Mouse (Mus musculus) spleen, adult 2 months (tissue): ENCODE measurements around the gene Endou. TPM values are rescaled to one million over a fixed set of nuclear protein-coding genes. Genes with fewer than 3 reads are reported as not detected.

Source experiments
- DNase-seq, 2 experiments: peaks; one replicate each; pipeline versions ENCODE4 v3.0.0 to v3.0.0-alpha.2; 2012 to 2021; ENCODE audit warnings: low spot score in 2 of 2, low read depth in 1 of 2
- H3K27ac ChIP-seq: fragments of 200-500 bp; 2 replicates; pipeline ENCODE4 v1.5.1; 2012; ENCODE audit warnings: low read length, inconsistent platforms; ENCODE audit not compliant: insufficient read depth
- H3K27me3 ChIP-seq: fragments of 200-500 bp; 2 replicates; pipeline ENCODE4 v1.6.1; 2012; ENCODE audit warnings: mild to moderate bottlenecking, moderate library complexity, low read length, inconsistent platforms; ENCODE audit not compliant: control insufficient read depth, insufficient read depth
- H3K36me3 ChIP-seq: fragments of 200-500 bp; 2 replicates; pipeline ENCODE4 v1.6.1; 2012; ENCODE audit warnings: mild to moderate bottlenecking, low read length, inconsistent platforms; ENCODE audit not compliant: control insufficient read depth, insufficient read depth
- H3K4me1 ChIP-seq: fragments of 200-500 bp; 2 replicates; pipeline ENCODE4 v1.6.1; 2011; ENCODE audit warnings: inconsistent platforms; ENCODE audit not compliant: control insufficient read depth, insufficient read depth, insufficient read length
- H3K4me3 ChIP-seq: fragments of 200-500 bp; 2 replicates; pipeline ENCODE4 v1.5.1; 2011; ENCODE audit warnings: mild to moderate bottlenecking, inconsistent platforms; ENCODE audit not compliant: insufficient read depth, insufficient read length; ENCODE audit errors: extremely low read depth
- CTCF ChIP-seq: fragments of 200-500 bp; IDR thresholded peaks from 2 replicates; pipeline ENCODE4 v1.5.1; 2011; ENCODE audit warnings: mild to moderate bottlenecking, inconsistent platforms; ENCODE audit not compliant: insufficient read depth, insufficient read length, insufficient replicate concordance; ENCODE audit errors: extremely low read depth
- POLR2A ChIP-seq: fragments of 200-500 bp; IDR thresholded peaks from 2 replicates; pipeline ENCODE4 v1.6.1; 2011; ENCODE audit warnings: low read depth, low read length, inconsistent platforms
- WGBS: fragments of 180-500 bp; shearing (Covaris S2); methylation state at CpG from one replicate; pipeline ENCODE4 v1.1.7; 2018; 5-methylcytosine and 5-hydroxymethylcytosine counted together
- polyA plus RNA-seq: library from polyadenylated mRNA; depleted of rRNA; stranded (reverse); fragments of >200 nt; gene quantifications from 2 replicates; pipeline ENCODE4 v1.2.3, GENCODE M21; 2012

Gene Endou
- polyA plus RNA-seq, 1 experiment: 4.1 TPM

DNA sequence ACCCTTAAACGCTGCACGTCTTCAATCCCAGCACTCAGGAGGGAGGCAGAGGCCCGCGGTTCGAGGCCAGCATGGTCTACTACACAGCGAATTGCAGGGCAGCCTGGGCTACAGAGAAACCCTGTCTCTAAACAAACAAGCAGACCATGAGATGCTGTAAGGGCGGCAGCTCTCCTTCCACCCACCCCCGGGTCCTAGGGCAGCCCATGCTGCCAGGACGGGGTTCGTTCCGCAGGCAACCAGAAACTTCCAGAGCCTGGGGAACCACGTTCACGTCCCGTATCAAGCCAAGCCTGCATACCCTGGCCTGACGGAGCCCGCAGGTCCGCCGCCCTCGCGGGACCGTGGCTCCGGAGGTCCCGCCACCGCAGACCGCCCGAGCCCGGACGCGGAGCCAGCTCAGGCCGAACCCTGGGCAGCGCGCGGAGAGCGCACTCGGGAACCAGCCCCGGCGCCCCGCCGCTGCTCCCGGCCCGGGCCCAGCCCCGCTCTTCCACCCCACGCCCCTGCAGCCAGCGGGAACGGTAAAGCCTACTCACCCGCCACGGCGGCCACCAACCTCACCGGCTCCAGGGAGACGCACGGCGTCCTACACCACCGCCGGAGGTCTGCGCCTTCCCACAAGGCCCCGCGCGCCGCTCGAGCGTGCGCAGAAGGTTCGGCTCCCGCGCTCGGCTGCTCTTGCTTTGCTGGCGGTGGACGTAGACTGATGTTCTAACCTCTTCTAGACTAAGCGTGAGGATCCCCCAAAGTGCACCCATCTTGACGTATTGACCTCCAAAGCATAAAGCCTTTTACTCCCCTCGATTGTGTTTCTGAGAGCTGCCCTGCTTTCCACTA, 25.7 kb downstream of the Endou start, which contains the start of gene Rpap3:
Gene Rpap3, minus strand, starts transcription at position 615 of the 840 bp plus-strand sequence.
- WGBS: under 1% methylated on average over 70 of the region's 71 CpGs
- no peak within 1 kb of the TSS for H3K27ac ChIP-seq
- peak; percentile 34 to 85 for DNase-seq

GRCm38 (mm10) chr15:97696616-97697015, 34.5 kb downstream of the Endou start:
- Histone ChIP-seq H3K4me3 (no peak overlapping the region), H3K27me3 (no peaks in the 10 kb centered on the region), H3K4me1 (no peaks in the 10 kb centered on the region), H3K27ac (no peak overlapping the region), H3K36me3 (peaks cover 27% of the 10 kb centered on the region; the same call in 1 of the 2 replicates)
- WGBS: 96% methylated on average over 10 of the region's 10 CpGs
- TF ChIP-seq POLR2A: no peak
- TF ChIP-seq CTCF: no peak
- DNase-seq: no peak

More for the DNA sequence above, 25.7 kb downstream of the Endou start, which contains the start of gene Rpap3:
- H3K4me3 ChIP-seq: peak within 1 kb of the TSS; percentile 80
- TF ChIP-seq CTCF: no peak
- peak; percentile 30 for TF ChIP-seq POLR2A
- no peaks in the 10 kb centered on the region for H3K27me3 ChIP-seq
- H3K36me3 ChIP-seq: peaks cover 7% of the 10 kb centered on the region; the same call in 1 of the 2 replicates
- peaks cover 4% of the 10 kb centered on the region; the same call in 1 of the 2 replicates for H3K4me1 ChIP-seq

DNA sequence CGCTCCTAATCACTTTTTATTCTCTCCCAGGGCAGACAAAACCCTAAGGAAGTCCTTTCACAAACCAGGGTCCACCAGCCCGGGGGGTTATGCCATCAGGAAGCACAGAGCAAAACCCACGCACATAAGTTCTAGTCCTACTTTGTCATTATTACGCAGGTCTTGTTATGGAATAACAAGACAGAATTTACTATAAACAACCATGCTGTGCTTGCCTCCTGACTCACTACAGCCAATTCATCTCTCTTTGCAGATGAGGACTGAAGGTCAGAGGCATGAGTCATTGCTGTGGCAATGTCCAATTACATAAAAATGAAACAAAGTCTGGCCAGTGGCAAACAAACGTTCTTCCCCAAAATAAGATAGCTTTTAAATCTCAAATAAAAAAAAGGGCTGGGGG, 37.7 kb downstream of the Endou start:
- TF ChIP-seq CTCF (no peak), POLR2A (no peak)
- Histone ChIP-seq H3K27me3 (no peaks in the 10 kb centered on the region), H3K27ac (no peak overlapping the region), H3K4me3 (no peak overlapping the region), H3K36me3 (peaks cover 19% of the 10 kb centered on the region), H3K4me1 (no peaks in the 10 kb centered on the region)
- DNase-seq: no peak
- 90% methylated on average over 5 of the region's 5 CpGs for WGBS

- Histone ChIP-seq H3K27ac (no peak overlapping the region), H3K36me3 (peaks cover 36% of the 10 kb centered on the region), H3K4me1 (no peaks in the 10 kb centered on the region), H3K27me3 (no peaks in the 10 kb centered on the region), H3K4me3 (no peak overlapping the region)
- TF ChIP-seq CTCF (no peak), POLR2A (no peak)
- 92% methylated on average over 9 of the region's 9 CpGs for WGBS
- no peak for DNase-seq
Measured at GRCm38 (mm10) chr15:97684118-97684517, 47.0 kb downstream of the Endou start.

DNA sequence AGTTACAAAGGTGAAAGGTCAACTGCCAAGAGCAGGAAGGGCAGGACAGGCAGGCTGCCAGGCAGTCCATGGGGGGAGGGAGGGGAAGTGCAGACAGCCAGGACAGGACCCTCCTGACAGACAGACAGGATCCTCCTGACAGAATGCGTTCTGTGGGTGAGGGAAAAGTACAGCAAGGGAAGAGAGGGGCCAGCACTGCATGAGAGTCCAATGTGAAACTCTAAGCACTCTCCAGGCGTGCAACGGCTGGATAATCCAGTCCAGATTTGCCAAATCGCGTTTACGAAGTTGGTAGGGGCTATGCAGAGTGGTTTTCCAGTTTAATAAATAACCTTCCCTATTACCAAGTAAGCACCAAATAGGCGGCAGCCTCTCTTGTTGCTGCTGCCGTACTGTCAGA, 49.1 kb downstream of the Endou start:
- H3K27ac ChIP-seq: no peak overlapping the region
- DNase-seq: no peak
- no peak overlapping the region for H3K4me3 ChIP-seq
- H3K27me3 ChIP-seq: no peaks in the 10 kb centered on the region
- TF ChIP-seq CTCF (no peak), POLR2A (no peak)
- WGBS: 95% methylated on average over 8 of the region's 8 CpGs
- H3K4me1 ChIP-seq: no peaks in the 10 kb centered on the region
- peaks cover 43% of the 10 kb centered on the region for H3K36me3 ChIP-seq

GRCm38 (mm10) chr15:97679991-97680681, 51.0 kb downstream of the Endou start:
- H3K27me3 ChIP-seq: no peaks in the 10 kb centered on the region
- TF ChIP-seq POLR2A (no peak), CTCF (no peak)
- H3K4me3 ChIP-seq: no peak overlapping the region
- DNase-seq: no peak
- peaks cover 40% of the 10 kb centered on the region for H3K36me3 ChIP-seq
- H3K27ac ChIP-seq: no peak overlapping the region
- WGBS: 92% methylated on average over 18 of the region's 18 CpGs
- H3K4me1 ChIP-seq: no peaks in the 10 kb centered on the region

DNA sequence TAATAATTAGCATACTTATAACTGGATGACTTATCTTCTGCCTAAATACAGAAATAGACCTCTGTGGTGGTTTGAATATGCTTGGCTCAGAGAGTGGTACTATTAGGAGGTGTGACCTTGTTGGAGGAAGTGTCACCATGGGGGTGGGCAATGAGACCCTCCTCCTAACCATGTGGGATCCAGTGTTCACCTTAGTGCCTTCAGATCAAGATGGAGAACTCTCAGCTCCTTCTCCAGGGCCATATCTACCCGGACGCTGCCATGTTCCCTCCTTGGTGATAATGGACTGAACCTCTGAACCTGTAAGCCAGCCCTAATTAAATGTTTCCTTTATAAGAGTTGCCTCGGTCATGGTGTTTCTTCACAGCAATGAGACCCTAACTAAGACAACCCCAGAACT, 53.8 kb downstream of the Endou start:
- TF ChIP-seq CTCF: no peak
- no peak for TF ChIP-seq POLR2A
- Histone ChIP-seq H3K27ac (no peak overlapping the region), H3K36me3 (peaks cover 39% of the 10 kb centered on the region), H3K27me3 (no peaks in the 10 kb centered on the region), H3K4me3 (no peak overlapping the region), H3K4me1 (no peaks in the 10 kb centered on the region)
- WGBS: 96% methylated on average over 3 of the region's 3 CpGs
- no peak for DNase-seq
